In the genomic region with DNA sequence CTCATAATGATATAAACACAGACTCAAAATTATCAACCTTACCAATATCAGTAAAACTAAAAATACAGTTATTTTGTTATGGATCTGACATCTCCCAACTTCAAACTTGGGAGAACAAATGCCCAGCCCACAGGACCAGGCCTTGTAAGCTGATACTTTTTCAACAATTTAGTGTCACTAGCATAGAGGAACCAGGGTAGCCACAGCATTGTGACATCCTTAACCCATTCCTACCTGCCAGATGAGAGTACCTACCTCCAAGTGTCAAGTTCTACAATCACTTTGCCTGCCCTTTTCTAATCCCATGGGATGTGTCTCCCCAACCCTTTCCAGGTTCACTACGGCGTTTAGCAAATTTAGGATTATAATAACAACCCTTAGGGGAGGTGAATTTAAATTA, we compare ENCODE assay signal across 19 mouse cellular contexts. TPM values are rescaled to one million over a fixed set of nuclear protein-coding genes. Genes with fewer than 3 reads are reported as not detected.
DNase-seq lines count a peak whose midpoint lies in the region; ATAC-seq and TF ChIP-seq lines count a peak whose summit lies in the region.
"Had no signal": no experiment of that assay in that cellular context is flagged by ENCODE, and none has a peak within 500 bp of the region (broad histone marks: within the 10 kb centered on the region; RNA-seq: fewer than 3 reads in every experiment).

No protein-coding gene starts in this region.

- intact Hi-C loops in gastrocnemius, adult 2 months (cut with DNase I), result no loop called here

- H3K27ac ChIP-seq in gastrocnemius, adult 2 months, result peak overlapping the region; percentile 75
- no peak overlapping the region for H3K27ac ChIP-seq in liver, embryonic 11.5 days (ENCODE audit: low read depth, low read length)
- H3K27ac ChIP-seq: forebrain, embryonic 15.5 days; hindbrain, embryonic 10.5 days; hindbrain, embryonic 14.5 days had no signal

- H3K36me3 ChIP-seq in liver, embryonic 11.5 days (ENCODE audit: control insufficient read depth, insufficient read depth, low read length), result no peaks in the 10 kb centered on the region
- H3K36me3 ChIP-seq: forebrain, embryonic 15.5 days; heart, embryonic 12.5 days; hindbrain, embryonic 10.5 days had no signal

- no peak overlapping the region for H3K9ac ChIP-seq in liver, embryonic 11.5 days (ENCODE audit: low read depth, low read length)
- H3K9ac ChIP-seq: forebrain, embryonic 15.5 days; heart, embryonic 12.5 days; hindbrain, embryonic 14.5 days had no signal

- no peaks in the 10 kb centered on the region for H3K27me3 ChIP-seq in liver, embryonic 11.5 days (replicated peaks; ENCODE audit: control insufficient read depth, insufficient read depth, low read length)
- H3K27me3 ChIP-seq: CH12.LX; forebrain, embryonic 15.5 days; heart, embryonic 12.5 days; Patski had no signal

- 84% methylated on average over 2 of the region's 2 CpGs for WGBS in liver, embryonic 11.5 days

- ATAC-seq in liver, embryonic 11.5 days (replicated peaks; ENCODE audit: low FRiP score), result no peak
- ATAC-seq in megakaryocyte progenitor cell, adult 5-6 weeks (replicated peaks; ENCODE audit: poor library complexity), result peak; percentile 78
- ATAC-seq: activated CD4-positive, CD25-positive, alpha-beta regulatory T cell, adult 4 months; forebrain, embryonic 15.5 days; Patski had no signal

- TF ChIP-seq CTCF in gastrocnemius, adult 2 months (IDR thresholded peaks at IDR 0.05), result no peak

- no peak overlapping the region for H3K4me2 ChIP-seq in liver, embryonic 11.5 days
- H3K4me2 ChIP-seq: forebrain, embryonic 15.5 days; heart, embryonic 12.5 days; hindbrain, embryonic 14.5 days had no signal

- H3K4me1 ChIP-seq in liver, embryonic 11.5 days (replicated peaks; ENCODE audit: control insufficient read depth, insufficient read depth, low read length), result 0 out of 2 replicates have a peak, but pooled peaks cover 2% of the 10 kb centered on the region

- no peak for DNase-seq in gastrocnemius, adult 2 months
- DNase-seq in gastrocnemius, adult 18-20 months (ENCODE audit: low spot score), result no peak
- peak; percentile 20 for DNase-seq in liver, embryonic 11.5 days (ENCODE audit: low spot score)
- DNase-seq in liver, result no peak
- no peak for DNase-seq in lung, postnatal 14 days
- DNase-seq in adrenal gland, postnatal 14 days, result no peak
- DNase-seq: adrenal gland, adult 8-10 months; cerebellum, adult 18-20 months; cerebellum, adult 9-11 months; cerebellum, postnatal 36 days; gastrocnemius, postnatal 14 days had no signal

- no peaks in the 10 kb centered on the region for H3K9me3 ChIP-seq in liver, embryonic 11.5 days (ENCODE audit: control insufficient read depth, low read length)
- H3K9me3 ChIP-seq: forebrain, embryonic 15.5 days; heart, embryonic 12.5 days; hindbrain, embryonic 10.5 days had no signal

- no peak overlapping the region for H3K4me3 ChIP-seq in gastrocnemius, adult 2 months
- no peak overlapping the region for H3K4me3 ChIP-seq in liver, embryonic 11.5 days (ENCODE audit: low read depth, low read length)
- H3K4me3 ChIP-seq: forebrain, embryonic 15.5 days; heart, embryonic 12.5 days; hindbrain, embryonic 10.5 days had no signal

RNA-seq across cellular contexts. Expression of a gene that starts 47.0 kb away (rescaled TPM):
- 100 to 1,000 TPM; 338 to 407 TPM for total RNA-seq in gastrocnemius, adult 2 months (2021)
- total RNA-seq in gastrocnemius, adult 18-20 months (2021), result 100 to 1,000 TPM; 335 to 441 TPM
- 12.2 and 17.2 TPM in 2 replicates for polyA plus RNA-seq in liver, embryonic 11.5 days (2014; fragmentation: Nextera tagmentation; extraction: Ambion mirVana)
- total RNA-seq in megakaryocyte progenitor cell, adult 5-6 weeks (2015), result 76.0 and 84.5 TPM in 2 replicates
- 57.9 and 61.8 TPM in 2 replicates for total RNA-seq in megakaryocyte progenitor cell, adult 5-6 weeks (2017)
- 33.5 and 36.1 TPM in 2 replicates for total RNA-seq in adrenal gland, postnatal 14 days (2021)
